Mouse (Mus musculus): ENCODE measurements around the gene Gm5725. TPM values are rescaled to one million over a fixed set of nuclear protein-coding genes. Genes with fewer than 3 reads are reported as not detected.
"Not testable (repeated sequence)": the region's sequence is repeated elsewhere in the genome, so short reads cannot be mapped to it uniquely, and the experiment has no call there.

Gm5725 gene
- polyA plus RNA-seq (2016; fragmentation: Nextera tagmentation; extraction: Ambion mirVana): not detected in 2 replicates

DNA sequence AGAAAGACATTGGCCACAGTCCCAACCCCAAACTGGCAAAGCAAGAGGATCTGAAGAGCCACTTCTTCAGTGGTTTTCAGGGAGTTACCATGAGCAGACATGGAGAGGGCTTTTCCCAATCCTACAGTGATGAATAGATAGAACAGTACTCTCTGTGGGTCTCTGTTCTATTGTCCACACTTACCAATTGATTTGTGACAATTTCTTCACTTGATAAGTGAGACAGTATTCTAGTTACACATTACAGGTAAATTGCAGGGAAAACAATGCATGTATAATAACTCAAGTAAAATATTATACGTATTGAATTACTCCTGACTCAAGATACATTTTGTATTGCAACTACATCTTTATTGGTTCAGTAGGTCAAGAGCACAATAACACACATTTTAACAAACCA lies at the start of gene Gm5725:
Gene Gm5725, minus strand, starts transcription at position 101 of the 400 bp plus-strand sequence.
- not testable (repeated sequence) for H3K36me3 ChIP-seq; DNase-seq (ENCODE audit: low spot score); H3K27me3 ChIP-seq (ENCODE audit: low read depth, poor library complexity, severe bottlenecking); H3K27ac ChIP-seq; H3K4me3 ChIP-seq; H3K4me1 ChIP-seq; H3K9me3 ChIP-seq (replicated peaks)
- no CpG with 5 or more reads among the region's 1 CpGs for WGBS

DNA sequence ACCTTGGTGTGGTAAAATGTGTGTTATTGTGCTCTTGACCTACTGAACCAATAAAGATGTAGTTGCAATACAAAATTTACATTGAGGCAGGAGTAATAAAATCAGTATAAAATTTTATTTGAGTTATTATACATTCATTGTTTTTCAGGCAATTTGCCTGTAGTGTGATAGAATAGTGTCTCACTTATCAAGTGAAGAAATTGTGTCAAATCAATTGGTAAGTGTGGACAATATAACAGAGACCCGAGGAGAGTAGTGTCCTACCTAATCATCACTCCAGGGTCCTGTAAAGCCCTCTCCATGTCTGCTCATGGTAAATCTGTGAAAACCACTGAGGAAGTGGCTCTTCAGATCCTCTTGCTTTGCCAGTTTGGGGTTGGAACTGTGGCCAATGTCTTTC lies 12.0 kb downstream of the Gm5725 start, which contains the start of gene Vmn1r135:
Gene Vmn1r135, plus strand, starts transcription at position 301 of the 400 bp plus-strand sequence.
- H3K27me3 ChIP-seq (ENCODE audit: low read depth, poor library complexity, severe bottlenecking); H3K4me1 ChIP-seq; DNase-seq (ENCODE audit: low spot score); H3K4me3 ChIP-seq; H3K9me3 ChIP-seq (replicated peaks); H3K36me3 ChIP-seq; H3K27ac ChIP-seq: not testable (repeated sequence)
- WGBS: no CpG with 5 or more reads among the region's 1 CpGs

DNA sequence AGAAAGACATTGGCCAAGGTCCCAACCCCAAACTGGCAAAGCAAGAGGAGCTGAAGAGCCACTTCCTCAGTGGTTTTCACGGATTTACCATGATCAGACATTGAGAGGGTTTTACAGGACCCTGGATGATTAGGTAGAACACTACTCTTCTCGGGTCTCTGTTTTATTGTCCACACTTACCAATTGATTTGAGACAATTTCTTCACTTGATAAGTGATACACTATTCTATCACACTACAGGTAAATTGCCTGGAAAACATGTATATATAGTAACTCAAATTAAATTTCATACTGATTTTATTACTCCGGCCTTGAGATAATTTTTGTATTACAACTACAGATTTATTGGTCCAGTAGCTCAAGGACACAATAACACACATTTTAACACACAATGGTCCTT lies 47.4 kb downstream of the Gm5725 start, which contains the start of gene Gm4177:
Gene Gm4177, minus strand, starts transcription at position 101 of the 400 bp plus-strand sequence.
- not testable (repeated sequence) for H3K4me1 ChIP-seq; H3K9me3 ChIP-seq (replicated peaks); H3K4me3 ChIP-seq; H3K27me3 ChIP-seq (ENCODE audit: low read depth, poor library complexity, severe bottlenecking); DNase-seq (ENCODE audit: low spot score); H3K27ac ChIP-seq; H3K36me3 ChIP-seq
- WGBS: no CpG with 5 or more reads among the region's 3 CpGs

Other genes starting within 250 kb of the Gm5725 start
- not detected in 2 replicates for gene Vmn1r132, start 230.2 kb downstream of the Gm5725 start, polyA plus RNA-seq (2016; fragmentation: Nextera tagmentation; extraction: Ambion mirVana)
- gene Gm4175, start 82.8 kb downstream of the Gm5725 start, polyA plus RNA-seq (2016; fragmentation: Nextera tagmentation; extraction: Ambion mirVana): not detected in 2 replicates
- not detected in 2 replicates for gene Gm4177, start 47.5 kb downstream of the Gm5725 start, polyA plus RNA-seq (2016; fragmentation: Nextera tagmentation; extraction: Ambion mirVana)
- gene Vmn1r135, start 11.9 kb downstream of the Gm5725 start, polyA plus RNA-seq (2016; fragmentation: Nextera tagmentation; extraction: Ambion mirVana): not detected in 2 replicates
- gene Gm5891, start 77.0 kb upstream of the Gm5725 start, polyA plus RNA-seq (2016; fragmentation: Nextera tagmentation; extraction: Ambion mirVana): not detected in 2 replicates
- not detected in 2 replicates for gene Vmn1r137, start 150.3 kb upstream of the Gm5725 start, polyA plus RNA-seq (2016; fragmentation: Nextera tagmentation; extraction: Ambion mirVana)
- gene Vmn1r138, start 184.6 kb upstream of the Gm5725 start, polyA plus RNA-seq (2016; fragmentation: Nextera tagmentation; extraction: Ambion mirVana): not detected in 2 replicates
- gene Gm6176, start 212.0 kb upstream of the Gm5725 start, polyA plus RNA-seq (2016; fragmentation: Nextera tagmentation; extraction: Ambion mirVana): not detected in 2 replicates
- not detected in 2 replicates for gene Vmn1r139, start 224.8 kb upstream of the Gm5725 start, polyA plus RNA-seq (2016; fragmentation: Nextera tagmentation; extraction: Ambion mirVana)